Mouse (Mus musculus): ENCODE results near the gene Slc16a12.
"Not testable (repeated sequence)": the region's sequence is repeated elsewhere in the genome, so short reads cannot be mapped to it uniquely, and the experiment has no call there.

The Slc16a12 gene

GRCm38 (mm10) chr19:34746688-34747504 lies at the start of gene Slc16a12:
Gene Slc16a12 (minus strand): TSS chr19:34747289.
- DNase-seq, result peak; percentile 11 to 16

GRCm38 (mm10) chr19:34796396-34796795 lies 49.3 kb upstream of the Slc16a12 start:
- no peak for DNase-seq

DNA sequence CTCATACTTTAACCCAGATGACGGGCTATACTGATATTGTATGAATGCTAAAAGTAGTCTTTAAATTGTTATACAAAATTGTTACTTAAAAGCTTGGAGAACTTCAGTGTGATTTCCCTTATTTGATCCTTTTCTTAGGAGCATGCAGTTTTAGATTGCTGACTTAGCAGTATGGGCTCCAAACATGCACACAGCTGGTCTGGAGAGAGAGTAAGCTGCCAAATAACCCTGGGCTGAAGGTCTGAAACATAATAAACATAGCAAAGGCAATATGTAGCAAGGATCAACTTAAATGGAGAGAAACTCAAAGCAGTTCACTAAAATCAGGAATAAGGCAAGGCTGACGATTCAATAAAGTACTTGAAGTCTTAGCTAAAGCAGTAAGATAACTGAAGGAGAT lies 35.4 kb upstream of the Slc16a12 start:
- no peak for DNase-seq

GRCm38 (mm10) chr19:34778993-34779392 lies 31.9 kb upstream of the Slc16a12 start:
- no peak for DNase-seq

DNA sequence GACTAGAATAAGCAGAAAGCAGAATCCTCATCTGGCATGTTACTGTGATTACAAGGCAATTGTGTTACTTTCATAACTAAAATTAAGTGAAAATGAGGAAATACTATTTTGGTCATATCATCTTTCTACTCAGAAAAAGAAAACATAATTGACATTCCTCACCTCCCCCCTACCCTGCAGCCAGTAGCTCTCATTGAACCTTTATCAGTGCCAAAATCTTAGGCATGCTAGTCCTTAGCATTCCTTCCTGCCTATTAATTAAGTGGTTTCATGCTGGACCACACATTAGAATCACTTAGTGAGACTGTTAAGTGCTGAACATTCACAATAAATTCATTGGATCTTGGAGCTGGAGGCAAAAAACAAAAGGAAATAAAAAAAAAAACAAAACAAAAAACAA lies 31.0 kb upstream of the Slc16a12 start:
- DNase-seq, result no peak

- DNase-seq, result peak; percentile 21 to 56
Observed at GRCm38 (mm10) chr19:34772775-34773174, 25.7 kb upstream of the Slc16a12 start.

GRCm38 (mm10) chr19:34770764-34771163 lies 23.7 kb upstream of the Slc16a12 start:
- DNase-seq, result no peak

GRCm38 (mm10) chr19:34758754-34759153 lies 11.7 kb upstream of the Slc16a12 start:
- DNase-seq, result no peak

- DNase-seq, result no peak
Observed at GRCm38 (mm10) chr19:34756561-34757240, 9.6 kb upstream of the Slc16a12 start.

DNA sequence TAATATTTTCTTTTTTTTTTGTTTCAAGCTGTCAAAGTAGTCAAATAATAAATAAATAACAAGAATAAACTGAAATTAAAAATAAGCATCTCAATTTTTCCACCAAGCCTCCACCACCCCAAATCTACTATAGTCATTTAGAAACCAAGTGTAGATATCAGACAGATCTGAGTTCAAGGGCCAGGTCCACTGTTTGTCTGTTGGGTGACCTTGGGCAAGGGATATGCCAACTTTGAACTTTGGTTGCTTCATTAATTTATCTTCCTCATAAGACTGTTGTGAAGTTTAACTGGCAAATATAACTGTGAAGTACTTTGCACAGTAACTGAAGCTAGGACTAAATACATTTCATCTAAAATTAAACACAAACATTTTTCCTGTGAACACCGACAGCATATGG lies 8.6 kb upstream of the Slc16a12 start:
- no peak for DNase-seq

GRCm38 (mm10) chr19:34753243-34753642 lies 6.2 kb upstream of the Slc16a12 start:
- DNase-seq, result no peak

DNA sequence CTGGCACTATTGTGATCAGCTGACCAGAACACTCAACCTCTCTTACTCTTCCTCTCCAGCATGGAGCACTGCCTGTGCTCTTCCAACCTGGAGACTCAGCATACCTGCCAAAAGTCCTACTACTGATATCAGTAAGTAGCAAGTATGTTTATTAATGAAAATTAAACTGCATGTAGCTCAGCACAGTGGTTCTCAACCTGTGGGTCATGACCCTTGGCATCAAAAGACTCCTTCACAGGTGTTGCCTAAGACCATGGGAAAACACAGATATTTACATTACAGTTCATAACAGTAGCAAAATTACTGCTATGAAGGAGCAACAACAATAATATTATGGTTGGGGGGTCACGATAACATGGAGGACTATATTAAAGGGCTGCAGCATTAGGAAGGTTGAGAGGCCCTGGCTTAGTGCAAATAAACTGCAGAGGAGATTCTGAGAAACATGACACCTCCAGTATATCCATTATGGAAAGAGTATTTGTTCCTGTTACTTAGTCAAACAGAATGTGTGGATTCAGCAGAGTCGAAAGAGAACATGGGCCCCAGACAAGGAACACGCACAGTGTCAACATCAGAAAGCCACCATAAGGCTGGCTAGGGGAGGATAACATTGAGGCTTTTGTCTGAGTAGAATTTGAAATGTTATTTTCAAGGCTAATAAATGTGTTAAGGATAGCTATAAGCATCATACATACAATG lies 5.5 kb upstream of the Slc16a12 start:
- no peak for DNase-seq

GRCm38 (mm10) chr19:34751150-34751549 lies 4.1 kb upstream of the Slc16a12 start:
- no peak for DNase-seq

- DNase-seq, result no peak
Observed at GRCm38 (mm10) chr19:34748992-34749391, 1.9 kb upstream of the Slc16a12 start.

GRCm38 (mm10) chr19:34747969-34748368 lies 880 bp upstream of the Slc16a12 start:
- DNase-seq, result not testable (repeated sequence)

DNA sequence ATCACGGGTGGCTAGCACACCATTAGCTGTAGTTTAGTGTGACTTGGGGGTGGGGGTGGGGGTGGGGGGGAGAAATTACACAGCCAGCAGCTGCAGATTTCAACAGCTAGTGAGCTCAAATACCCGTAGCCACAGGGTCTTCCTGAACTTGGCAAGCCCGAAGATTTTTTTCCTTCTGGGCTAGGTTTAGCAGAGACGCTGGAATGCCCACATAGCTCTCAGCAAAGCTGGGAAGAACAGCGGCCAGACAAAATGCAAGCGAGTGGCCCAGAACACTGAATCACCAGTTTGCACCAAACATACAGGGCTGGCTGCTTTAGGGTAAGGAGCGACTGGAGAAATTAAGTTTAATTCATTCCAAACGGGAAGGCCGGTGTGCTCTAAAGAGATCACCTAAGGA lies 888 bp downstream of the Slc16a12 start:
- no peak for DNase-seq

- DNase-seq, result no peak
Observed at GRCm38 (mm10) chr19:34745012-34745411, 2.1 kb downstream of the Slc16a12 start.

DNA sequence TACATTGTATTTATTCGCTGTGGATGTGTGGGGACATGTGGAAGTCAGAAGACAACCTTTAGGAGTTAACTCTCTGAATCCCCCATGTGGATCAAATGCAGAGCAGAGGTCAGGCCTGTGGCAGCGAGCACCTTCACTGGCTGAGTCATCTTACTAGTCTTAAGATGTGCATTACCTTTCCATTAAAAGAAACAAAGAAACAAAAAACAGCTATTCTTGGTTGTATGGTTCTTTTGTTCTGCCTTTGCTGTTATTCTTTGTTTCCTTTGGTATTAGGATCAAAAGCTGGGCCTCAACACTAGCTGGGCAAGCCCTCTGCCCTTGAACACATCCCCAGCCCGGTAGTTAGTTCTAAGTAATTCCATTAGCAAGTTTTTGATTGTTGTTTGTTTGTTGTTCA lies 9.2 kb downstream of the Slc16a12 start:
- no peak for DNase-seq

DNA sequence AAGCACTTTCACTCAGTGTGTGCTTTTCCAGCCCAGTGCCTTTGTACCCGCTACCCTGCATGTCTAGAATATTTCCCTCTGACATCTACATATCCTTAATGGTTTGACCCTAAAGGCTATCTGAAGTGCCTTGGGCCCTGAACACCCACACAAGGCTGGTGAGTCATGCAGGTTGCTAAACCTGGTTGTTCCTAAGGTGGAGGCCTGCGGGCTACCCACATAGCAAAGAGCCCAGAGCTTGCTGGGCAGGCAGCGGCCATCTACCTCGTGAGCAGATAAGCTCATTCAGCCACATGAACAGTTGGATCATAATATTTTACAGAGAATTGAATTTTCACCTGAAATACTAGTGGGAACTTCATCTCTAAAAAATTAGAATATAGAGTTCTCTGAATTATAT lies 11.2 kb downstream of the Slc16a12 start:
- DNase-seq, result no peak

GRCm38 (mm10) chr19:34733020-34733419 lies 14.1 kb downstream of the Slc16a12 start:
- no peak for DNase-seq

DNA sequence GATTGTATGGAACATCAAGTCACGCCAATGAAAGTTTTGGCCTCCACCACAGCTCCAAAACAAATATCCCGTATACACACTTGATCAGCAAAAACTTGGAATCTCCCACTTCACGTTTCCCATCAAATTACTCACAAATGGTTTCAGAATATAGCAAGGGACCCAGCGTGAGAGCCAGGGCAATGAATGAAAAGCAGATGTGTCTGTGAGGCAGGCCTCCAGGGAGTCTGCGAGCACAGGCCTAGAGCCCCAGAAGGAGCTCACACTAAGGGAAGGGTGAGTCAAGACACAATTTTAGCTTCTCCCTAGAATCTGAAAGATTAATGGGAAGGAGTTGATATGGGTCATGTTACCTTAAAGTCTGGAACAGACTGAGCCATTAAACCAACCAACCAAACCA lies 15.7 kb downstream of the Slc16a12 start:
- DNase-seq, result no peak

DNA sequence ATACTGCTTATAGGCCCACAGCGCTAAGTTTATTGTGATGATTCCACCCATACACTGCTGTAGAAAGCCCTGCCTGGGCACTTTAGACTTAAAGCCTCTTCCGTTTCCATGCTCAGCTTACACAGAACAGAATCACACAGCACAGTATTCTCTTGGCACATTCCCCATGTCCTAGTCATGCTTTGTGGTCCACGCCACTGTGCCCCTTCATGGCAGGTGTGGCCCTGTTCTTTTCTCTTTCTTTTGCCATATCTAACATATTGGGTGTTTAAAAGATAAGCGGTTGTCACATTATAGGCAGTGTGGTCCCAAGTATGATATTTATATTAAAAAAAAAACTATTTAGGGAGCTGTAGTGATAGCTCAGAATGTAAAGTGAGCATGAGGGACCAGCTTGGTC lies 16.5 kb downstream of the Slc16a12 start:
- DNase-seq, result no peak

- DNase-seq, result no peak
Observed at GRCm38 (mm10) chr19:34729505-34729904, 17.6 kb downstream of the Slc16a12 start.
